Comparison of ENCODE assay signal across 1 mouse cellular context in the genomic region with DNA sequence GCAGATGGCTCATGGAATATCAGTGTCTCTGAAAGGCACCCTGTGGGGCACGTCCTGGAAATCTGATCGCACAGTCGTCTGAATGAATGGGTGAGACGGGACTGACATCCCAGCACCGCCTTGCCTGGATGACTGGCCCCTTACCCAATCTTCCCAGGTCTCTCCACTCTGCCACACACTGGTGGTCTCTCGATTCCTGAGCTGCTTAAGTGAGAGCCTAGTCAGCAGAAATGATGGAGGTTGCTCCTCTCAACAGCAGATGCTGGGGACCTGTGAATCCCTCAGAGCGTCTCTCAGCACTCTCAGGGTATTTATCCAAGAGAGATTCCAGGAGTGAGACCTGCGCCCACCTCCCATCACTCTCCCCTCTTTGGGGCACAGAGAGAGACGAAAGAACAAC.
A peak's percentile ranks its signal among the peaks of the same experiment; 100 is the strongest.
TF ChIP-seq lines count a peak whose summit lies in the region.

No protein-coding gene starts in this region.

TF ChIP-seq in CH12.LX, 34 proteins besides CTCF, POLR2A, EP300 and RAD21 (continued from another document):
- no peak for TF ChIP-seq POLR2AphosphoS2 (IDR thresholded peaks at IDR 0.05; ENCODE audit: low read depth, low read length)
- peak; percentile 66; the same call in 1 of the 2 replicates for TF ChIP-seq CHD1 (IDR thresholded peaks at IDR 0.05; ENCODE audit: low read depth, low read length)
- no peak; the same call in 1 of the 2 replicates for TF ChIP-seq SIN3A (IDR thresholded peaks at IDR 0.05; ENCODE audit: low read length)
